Mouse (Mus musculus) liver, embryonic 14.5 days (tissue): ENCODE measurements at regions not wholly inside any gene's neighbourhood (a gene's known extent, or its start where the extent isn't known, plus 50 kb on each side); places are given as distances from the start of the nearest gene placed in this dataset.

Experiments
- ATAC-seq: fragments of 200-750 bp; cut with Nextera tagmentation; 2 replicates; pipeline ENCODE4 v1.8.0; 2017; ENCODE audit warnings: moderate number of reproducible peaks, mild to moderate bottlenecking, moderate library complexity; ENCODE audit not compliant: insufficient read depth
- DNase-seq, 3 experiments: peaks; one replicate each; pipeline ENCODE4 v3.0.0-alpha.2; 2012 to 2013; ENCODE audit warnings: low read depth in 3 of 3, low spot score in 3 of 3
- H3K27ac ChIP-seq: fragments of 300-500 bp; sonication (generic); 2 replicates; pipeline ENCODE4 v1.5.1; 2014; ENCODE audit warnings: moderate library complexity, mild to moderate bottlenecking, control low read depth, inconsistent platforms
- H3K27me3 ChIP-seq: fragments of 300-500 bp; sonication (generic); 2 replicates; pipeline ENCODE4 v1.6.1; 2014; ENCODE audit warnings: mild to moderate bottlenecking, low read length, moderate library complexity; ENCODE audit not compliant: control insufficient read depth, insufficient read depth
- H3K36me3 ChIP-seq: fragments of 300-500 bp; sonication (generic); replicated peaks from 2 replicates; pipeline ENCODE4 v1.6.1; 2014; ENCODE audit warnings: low read depth; ENCODE audit not compliant: control insufficient read depth, insufficient read depth
- H3K4me1 ChIP-seq, 2 experiments: fragments of 200-500 bp in 1 of 2; fragments of 300-500 bp in 1 of 2; sonication (generic) in 1 of 2; replicated peaks; 2 replicates each; pipeline ENCODE4 v1.6.1; 2012 to 2014; ENCODE audit warnings: antibody characterized with exemption in 1 of 2, inconsistent platforms in 1 of 2, low read length in 1 of 2; ENCODE audit not compliant: control insufficient read depth in 2 of 2, insufficient read depth in 2 of 2
- H3K4me2 ChIP-seq: fragments of 300-500 bp; sonication (generic); 2 replicates; pipeline ENCODE4 v1.6.1; 2014; ENCODE audit warnings: low read depth, mild to moderate bottlenecking, control low read depth, moderate library complexity
- H3K4me3 ChIP-seq, 2 experiments: fragments of 200-500 bp in 1 of 2; fragments of 300-500 bp in 1 of 2; sonication (generic) in 1 of 2; 2 replicates each; pipeline ENCODE4 v1.5.1; 2012 to 2014; ENCODE audit warnings: low read depth in 2 of 2, low read length in 2 of 2, mild to moderate bottlenecking in 2 of 2, control low read depth in 1 of 2, inconsistent platforms in 1 of 2, moderate library complexity in 1 of 2; ENCODE audit not compliant: insufficient read depth in 1 of 2
- H3K9ac ChIP-seq: fragments of 300-500 bp; sonication (generic); replicated peaks from 2 replicates; pipeline ENCODE4 v1.6.1; 2014; ENCODE audit warnings: mild to moderate bottlenecking, control low read depth, moderate library complexity
- H3K9me3 ChIP-seq: fragments of 300-500 bp; sonication (generic); 2 replicates; pipeline ENCODE4 v1.6.1; 2016; ENCODE audit warnings: low read length, mixed read lengths; ENCODE audit not compliant: control insufficient read depth
- CTCF ChIP-seq: IDR thresholded peaks from 2 replicates; pipeline ENCODE4 v1.5.1; 2016; ENCODE audit warnings: antibody characterized with exemption, low read depth, control low read depth
- EP300 ChIP-seq: IDR thresholded peaks from 2 replicates; pipeline ENCODE4 v1.6.1; 2016; ENCODE audit warnings: antibody characterized with exemption, low read depth
- WGBS: fragments of 180-500 bp; shearing (Covaris S2); extraction: QIAGEN DNeasy Blood & Tissue Kit; methylation state at CpG from one replicate; pipeline ENCODE4 v1.1.7; 2014; ENCODE audit not compliant: insufficient replicate concordance; 5-methylcytosine and 5-hydroxymethylcytosine counted together

DNA sequence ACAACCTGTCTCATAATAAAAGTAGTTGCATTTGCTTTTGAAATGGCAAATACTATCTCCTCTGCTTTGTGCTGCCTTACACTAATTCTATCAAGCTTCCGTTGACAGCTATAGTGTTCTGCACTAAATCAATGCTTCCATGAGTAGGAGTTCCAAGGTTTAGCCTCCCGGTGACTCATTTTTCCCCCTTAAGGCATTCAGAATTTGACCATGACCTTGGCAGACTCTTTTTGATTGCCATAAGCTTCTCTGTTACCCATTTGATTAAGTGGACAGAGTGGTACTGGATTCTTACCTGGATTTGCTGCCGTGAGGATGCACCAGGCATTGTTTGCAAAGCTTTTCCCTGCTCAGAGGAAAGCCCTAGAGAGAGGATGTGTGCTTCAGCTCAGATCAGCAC lies 66.5 kb upstream of the Sel1l start:
- Histone ChIP-seq H3K36me3 (no peaks in the 10 kb centered on the region), H3K27me3 (no peaks in the 10 kb centered on the region), H3K9ac (no peak overlapping the region), H3K9me3 (no peaks in the 10 kb centered on the region), H3K27ac (no peak overlapping the region), H3K4me2 (no peak overlapping the region), H3K4me1 (no peaks in the 10 kb centered on the region), H3K4me3 (no peak overlapping the region)
- DNase-seq (no peak), ATAC-seq (no peak)
- no peak for TF ChIP-seq EP300
- no peak for TF ChIP-seq CTCF
- WGBS: 69% methylated on average over 3 of the region's 3 CpGs

DNA sequence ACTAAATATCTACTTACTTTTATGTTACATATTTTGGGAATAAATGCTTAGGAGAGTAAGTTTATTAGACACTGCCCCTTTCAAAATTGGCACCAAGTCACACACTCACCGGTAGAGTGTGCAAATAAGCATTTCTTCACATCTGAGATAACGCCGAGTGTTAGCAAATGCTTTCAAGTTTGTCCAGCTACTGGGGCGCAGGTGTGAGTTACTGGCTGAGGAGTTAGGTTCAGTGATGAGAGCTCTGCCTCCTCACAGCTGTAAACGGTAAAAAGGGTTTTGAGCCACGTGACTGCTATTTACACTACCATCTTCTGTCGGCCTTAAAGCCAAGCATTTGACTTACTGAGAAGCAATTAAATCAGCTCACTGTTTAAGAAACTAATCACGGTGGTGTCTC lies 61.6 kb upstream of the Sel1l start:
- 56% methylated on average over 8 of the region's 8 CpGs for WGBS
- Histone ChIP-seq H3K4me1 (no peaks in the 10 kb centered on the region), H3K4me3 (no peak overlapping the region), H3K4me2 (no peak overlapping the region), H3K36me3 (no peaks in the 10 kb centered on the region), H3K9me3 (no peaks in the 10 kb centered on the region), H3K27me3 (no peaks in the 10 kb centered on the region), H3K9ac (no peak overlapping the region), H3K27ac (no peak overlapping the region)
- ATAC-seq: no peak
- no peak for DNase-seq
- no peak for TF ChIP-seq CTCF
- no peak for TF ChIP-seq EP300
